Mouse (Mus musculus) heart, embryonic 15.5 days (tissue): Measurements from ENCODE around the gene Rcan3. TPM values are rescaled to one million over a fixed set of nuclear protein-coding genes. Genes with fewer than 3 reads are reported as not detected.

Experiments
- ATAC-seq: fragments of 200-750 bp; cut with Nextera tagmentation; replicated peaks from 2 replicates; pipeline ENCODE4 v1.8.0; 2017; ENCODE audit warnings: low read depth, moderate TSS enrichment; ENCODE audit not compliant: insufficient number of reproducible peaks, insufficient read depth, low FRiP score
- H3K27ac ChIP-seq: fragments of 300-500 bp; sonication (generic); 2 replicates; pipeline ENCODE4 v1.5.1; 2015; ENCODE audit warnings: mild to moderate bottlenecking, inconsistent platforms
- H3K27me3 ChIP-seq: fragments of 300-500 bp; sonication (generic); 2 replicates; pipeline ENCODE4 v1.6.1; 2015; ENCODE audit warnings: inconsistent platforms
- H3K36me3 ChIP-seq: fragments of 300-500 bp; sonication (generic); 2 replicates; pipeline ENCODE4 v1.6.1; 2015; ENCODE audit warnings: mild to moderate bottlenecking, inconsistent platforms
- H3K4me1 ChIP-seq: fragments of 300-500 bp; sonication (generic); replicated peaks from 2 replicates; pipeline ENCODE4 v1.6.1; 2015; ENCODE audit warnings: inconsistent platforms
- H3K4me2 ChIP-seq: fragments of 300-500 bp; sonication (generic); 2 replicates; pipeline ENCODE4 v1.6.1; 2015; ENCODE audit warnings: inconsistent platforms, mild to moderate bottlenecking, moderate library complexity
- H3K4me3 ChIP-seq: fragments of 300-500 bp; sonication (generic); 2 replicates; pipeline ENCODE4 v1.5.1; 2015; ENCODE audit warnings: mild to moderate bottlenecking, inconsistent platforms
- H3K9ac ChIP-seq: fragments of 300-500 bp; sonication (generic); 2 replicates; pipeline ENCODE4 v1.6.1; 2015; ENCODE audit warnings: mild to moderate bottlenecking, inconsistent platforms
- H3K9me3 ChIP-seq: fragments of 300-500 bp; sonication (generic); replicated peaks from 2 replicates; pipeline ENCODE4 v1.6.1; 2016; ENCODE audit warnings: inconsistent platforms
- WGBS: fragments of 180-500 bp; shearing (Covaris S2); methylation state at CpG from one replicate; pipeline ENCODE4 v1.1.7; 2015; ENCODE audit warnings: mixed read lengths; 5-methylcytosine and 5-hydroxymethylcytosine counted together
- polyA plus RNA-seq: library from polyadenylated mRNA; unstranded; fragments of >200 nt; fragmentation: Nextera tagmentation; extraction: Ambion mirVana; gene quantifications from 2 replicates; pipeline ENCODE4 v1.2.1, GENCODE M21; 2015

The Rcan3 gene
- polyA plus RNA-seq, result 8.6 and 10.3 TPM in 2 replicates

DNA sequence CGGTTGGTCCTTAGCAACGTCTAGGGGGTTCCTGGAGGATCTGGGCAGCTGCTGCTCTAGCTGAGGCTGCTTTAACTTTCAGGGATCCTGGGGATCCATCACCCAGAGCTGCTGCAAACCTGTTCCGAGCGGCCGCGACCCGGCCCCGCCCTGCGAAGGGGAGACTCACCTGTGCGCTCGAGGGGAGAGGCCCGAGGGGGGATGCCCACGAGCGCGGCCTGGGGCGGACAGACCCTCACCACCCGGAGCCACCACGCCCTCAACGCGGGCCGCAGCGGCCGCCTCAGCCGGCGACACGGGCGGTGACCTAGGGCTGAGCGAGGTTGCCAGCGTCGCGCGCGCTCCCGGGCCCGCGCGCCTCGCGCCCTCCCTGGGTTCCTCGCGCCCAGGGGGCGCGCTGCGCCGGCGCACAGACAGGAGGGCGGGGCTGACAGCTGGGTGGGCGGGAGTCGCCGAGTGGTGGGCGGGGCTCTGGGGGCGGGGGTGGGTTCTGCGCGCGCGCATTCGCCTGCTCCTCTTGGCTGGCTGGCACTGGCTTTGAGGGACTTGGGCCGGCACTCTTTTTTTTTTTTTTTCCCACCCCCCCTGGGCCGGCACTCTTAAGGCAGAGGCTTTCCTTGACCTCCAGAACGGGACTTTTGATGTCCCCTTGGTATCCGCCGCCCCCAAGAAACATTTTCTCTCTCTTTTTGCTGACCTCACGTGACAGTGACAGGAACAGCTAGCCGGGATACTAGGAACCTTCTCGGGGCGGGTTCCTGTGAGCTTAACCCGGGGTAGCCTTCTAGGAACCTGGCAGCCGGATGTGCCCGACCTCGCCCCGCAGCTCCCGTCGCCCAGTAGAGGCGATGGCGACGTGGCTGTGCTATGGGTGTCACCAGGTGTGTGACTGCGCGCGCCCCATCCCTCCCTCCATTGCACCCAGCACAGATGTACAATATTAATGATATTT is at the start of gene Rcan3:
Gene Rcan3 (minus strand): TSS at position 411 of the 952 bp plus-strand sequence.
- ATAC-seq, result peak; percentile 86
- H3K4me2 ChIP-seq, result peak within 1 kb of the TSS; percentile 98
- under 1% methylated on average over 59 of the region's 79 CpGs for WGBS
- H3K27ac ChIP-seq, result peak within 1 kb of the TSS; percentile 64
- H3K36me3 ChIP-seq, result no peaks in the 10 kb centered on the region
- peaks cover 8% of the 10 kb centered on the region for H3K4me1 ChIP-seq
- H3K4me3 ChIP-seq, result peak within 1 kb of the TSS; percentile 87
- no peaks in the 10 kb centered on the region for H3K9me3 ChIP-seq
- H3K27me3 ChIP-seq, result no peaks in the 10 kb centered on the region
- peak within 1 kb of the TSS; percentile 92 for H3K9ac ChIP-seq

DNA sequence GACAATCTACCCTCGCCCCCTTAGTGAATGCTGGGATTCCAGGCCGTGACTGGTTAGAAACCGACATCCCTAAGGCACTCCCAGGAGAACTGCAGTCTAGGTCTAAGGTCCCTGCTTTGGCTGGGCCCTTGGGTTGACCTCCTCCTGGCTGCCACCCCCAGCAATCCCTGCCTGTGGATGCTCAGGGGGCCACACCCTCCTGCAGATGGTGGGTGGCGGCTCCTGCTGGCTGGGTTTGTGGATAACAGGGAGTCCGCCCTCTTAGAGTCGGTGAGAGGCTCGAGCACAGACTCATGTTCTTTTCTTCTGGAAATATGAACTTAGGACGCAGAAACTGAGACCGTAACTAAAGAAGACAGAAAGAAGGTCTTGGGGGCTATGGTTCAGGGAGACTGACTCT is 46.7 kb upstream of the Rcan3 start:
- no peak for ATAC-seq
- Histone ChIP-seq H3K4me1 (0 out of 2 replicates have a peak, but pooled peaks cover 4% of the 10 kb centered on the region), H3K9me3 (no peaks in the 10 kb centered on the region), H3K27me3 (no peaks in the 10 kb centered on the region), H3K9ac (no peak overlapping the region), H3K27ac (no peak overlapping the region), H3K4me2 (no peak overlapping the region), H3K4me3 (no peak overlapping the region), H3K36me3 (no peaks in the 10 kb centered on the region)
- WGBS, result 77% methylated on average over 9 of the region's 9 CpGs

DNA sequence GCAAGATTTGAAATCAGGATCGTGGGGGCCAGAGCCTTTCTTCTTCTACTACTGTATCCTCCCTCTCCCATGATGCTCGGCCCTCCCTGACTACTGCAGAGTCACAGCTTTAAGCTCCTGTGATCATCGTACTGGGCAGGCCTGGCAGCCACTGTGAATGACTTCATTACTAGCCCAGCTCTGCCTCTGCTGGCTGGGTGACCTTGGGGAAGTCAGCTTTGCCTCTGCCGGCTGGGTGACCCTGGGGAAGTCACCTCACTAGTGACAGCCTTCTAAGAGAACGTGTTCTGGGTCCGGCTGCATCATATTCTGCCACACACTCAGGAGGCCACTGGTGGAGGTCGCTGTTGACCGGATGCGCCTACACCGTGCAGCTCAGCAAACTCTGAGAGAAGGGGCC is 44.2 kb upstream of the Rcan3 start:
- Histone ChIP-seq H3K9me3 (no peaks in the 10 kb centered on the region), H3K36me3 (no peaks in the 10 kb centered on the region), H3K4me3 (no peak overlapping the region), H3K9ac (no peak overlapping the region), H3K4me1 (no peaks in the 10 kb centered on the region), H3K27ac (no peak overlapping the region), H3K27me3 (no peaks in the 10 kb centered on the region), H3K4me2 (no peak overlapping the region)
- ATAC-seq, result no peak
- WGBS, result 82% methylated on average over 10 of the region's 10 CpGs

DNA sequence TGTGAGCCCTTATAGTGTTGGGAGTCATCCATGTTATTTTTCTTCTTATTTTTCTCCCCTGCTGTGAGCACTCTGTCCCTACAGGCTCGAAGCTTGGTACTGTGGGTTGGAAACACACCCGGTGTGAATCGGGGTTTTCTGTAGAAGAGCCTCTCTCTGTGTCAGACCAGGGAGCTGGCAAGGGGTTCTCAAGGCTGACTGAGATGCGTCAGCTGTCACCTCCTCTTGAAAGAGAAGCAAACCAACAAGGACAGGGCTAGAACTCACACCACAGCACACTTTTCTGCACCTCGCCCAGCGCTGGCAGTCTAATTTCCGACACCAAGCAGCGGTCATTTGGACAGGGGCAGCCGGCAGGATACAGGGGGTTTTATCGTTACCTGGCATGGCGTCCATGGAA is 29.8 kb upstream of the Rcan3 start:
- ATAC-seq, result no peak
- Histone ChIP-seq H3K36me3 (0 out of 2 replicates have a peak, but pooled peaks cover 2% of the 10 kb centered on the region), H3K27me3 (no peaks in the 10 kb centered on the region)

DNA sequence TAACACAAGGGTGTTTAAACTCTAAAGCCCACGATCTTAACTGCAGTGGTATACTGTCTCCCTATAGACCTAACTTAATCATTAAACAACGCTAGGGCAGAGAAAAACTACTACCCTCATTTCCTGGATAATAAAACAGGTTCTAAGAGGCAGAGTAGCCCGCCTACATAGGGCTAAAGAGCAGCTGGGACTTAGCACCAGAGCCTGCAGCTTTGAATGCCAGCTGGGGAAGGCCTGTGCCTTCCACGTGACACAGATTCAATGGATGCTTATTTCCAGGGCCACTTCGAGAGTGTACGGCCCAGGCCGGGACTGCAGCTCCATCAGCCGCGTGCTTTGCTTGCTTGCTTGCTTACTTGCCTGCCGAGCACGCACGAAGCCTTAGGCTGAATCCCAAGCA is 19.9 kb upstream of the Rcan3 start:
- Histone ChIP-seq H3K9me3 (no peaks in the 10 kb centered on the region), H3K27ac (no peak overlapping the region), H3K4me2 (no peak overlapping the region), H3K9ac (no peak overlapping the region), H3K36me3 (no peaks in the 10 kb centered on the region), H3K4me3 (no peak overlapping the region), H3K27me3 (no peaks in the 10 kb centered on the region), H3K4me1 (peaks cover 18% of the 10 kb centered on the region)
- 76% methylated on average over 12 of the region's 12 CpGs for WGBS
- ATAC-seq, result no peak

More for the DNA sequence above, 29.8 kb upstream of the Rcan3 start:
- Histone ChIP-seq H3K9ac (no peak overlapping the region), H3K9me3 (no peaks in the 10 kb centered on the region), H3K4me3 (no peak overlapping the region), H3K27ac (no peak overlapping the region), H3K4me1 (no peaks in the 10 kb centered on the region), H3K4me2 (no peak overlapping the region)
- 80% methylated on average over 11 of the region's 11 CpGs for WGBS

GRCm38 (mm10) chr4:135453164-135453563 is 19.5 kb upstream of the Rcan3 start:
- peaks cover 18% of the 10 kb centered on the region for H3K4me1 ChIP-seq
- no peaks in the 10 kb centered on the region for H3K27me3 ChIP-seq
- H3K4me2 ChIP-seq, result no peak overlapping the region
- H3K9me3 ChIP-seq, result no peaks in the 10 kb centered on the region
- WGBS, result 60% methylated on average over 6 of the region's 6 CpGs
- no peak for ATAC-seq
- no peak overlapping the region for H3K4me3 ChIP-seq
- H3K9ac ChIP-seq, result no peak overlapping the region
- H3K36me3 ChIP-seq, result no peaks in the 10 kb centered on the region
- no peak overlapping the region for H3K27ac ChIP-seq

DNA sequence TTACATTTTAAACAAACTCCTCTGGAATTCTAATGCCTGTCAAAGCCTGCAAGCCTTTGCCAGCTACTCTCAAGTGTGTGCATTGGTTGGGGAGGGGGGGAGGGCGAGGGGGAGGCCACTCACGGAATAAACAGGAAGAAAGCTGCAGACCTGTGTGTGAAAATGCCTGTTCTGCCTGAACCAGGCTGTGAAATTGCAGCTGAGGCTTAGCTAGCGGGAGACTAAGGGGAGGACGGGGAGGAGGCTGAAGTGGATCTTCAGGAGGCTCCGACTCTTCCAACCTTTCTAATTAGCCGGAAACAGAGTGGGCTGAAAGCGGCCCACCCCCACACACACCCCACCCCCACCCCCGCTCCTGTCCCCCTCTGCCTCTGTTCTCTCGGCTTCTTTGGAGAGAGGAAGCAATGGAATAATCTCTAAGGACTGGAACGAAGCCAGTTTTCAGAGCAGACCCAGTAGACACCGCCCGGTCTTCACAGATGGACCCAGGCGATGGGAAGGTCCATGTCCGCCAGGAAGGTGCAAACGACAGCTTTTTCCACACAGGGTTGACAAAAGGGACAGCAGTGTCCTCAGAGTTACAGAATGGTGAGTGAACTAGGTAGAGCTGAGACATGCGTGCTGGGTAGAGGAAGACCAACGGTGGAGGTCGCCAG is 17.8 kb upstream of the Rcan3 start:
- peaks cover 18% of the 10 kb centered on the region for H3K4me1 ChIP-seq
- no peak overlapping the region for H3K9ac ChIP-seq
- H3K4me2 ChIP-seq, result peak overlapping the region; percentile 47
- no peaks in the 10 kb centered on the region for H3K36me3 ChIP-seq
- H3K4me3 ChIP-seq, result peak overlapping the region; percentile 6; the same call in 1 of the 2 replicates
- peak overlapping the region; percentile 29; the same call in 1 of the 2 replicates for H3K27ac ChIP-seq
- no peaks in the 10 kb centered on the region for H3K27me3 ChIP-seq
- H3K9me3 ChIP-seq, result no peaks in the 10 kb centered on the region
- ATAC-seq, result 0 out of 2 replicates have a peak, but pooled peaks have one; percentile 22
- WGBS, result 36% methylated on average over 18 of the region's 18 CpGs

DNA sequence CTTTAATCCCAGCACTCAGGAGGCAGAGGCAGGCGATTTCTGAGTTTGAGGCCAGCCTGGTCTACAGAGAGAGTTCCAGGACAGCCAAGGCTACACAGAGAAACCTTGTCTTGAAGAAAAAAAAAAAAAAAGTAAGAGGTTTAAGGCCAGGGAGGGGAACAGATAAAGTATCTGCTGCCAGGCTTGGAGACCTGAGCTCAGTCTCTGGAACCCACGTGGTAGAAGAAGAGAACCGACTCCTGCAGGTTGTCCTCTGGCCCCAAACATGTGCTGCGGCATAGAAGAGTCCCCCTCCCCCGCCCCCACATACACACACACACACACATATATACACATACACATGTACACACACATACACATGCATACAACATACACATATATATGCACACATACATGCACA is 8.8 kb upstream of the Rcan3 start:
- H3K27me3 ChIP-seq, result no peaks in the 10 kb centered on the region
- H3K9me3 ChIP-seq, result no peaks in the 10 kb centered on the region
- 65% methylated on average over 5 of the region's 5 CpGs for WGBS
- H3K4me3 ChIP-seq, result no peak overlapping the region
- no peak for ATAC-seq
- no peak overlapping the region for H3K9ac ChIP-seq
- peaks cover 7% of the 10 kb centered on the region for H3K4me1 ChIP-seq
- H3K27ac ChIP-seq, result no peak overlapping the region
- H3K36me3 ChIP-seq, result no peaks in the 10 kb centered on the region
- no peak overlapping the region for H3K4me2 ChIP-seq

- ATAC-seq, result no peak
Measured at GRCm38 (mm10) chr4:135439904-135440522, 6.4 kb upstream of the Rcan3 start.

GRCm38 (mm10) chr4:135439188-135439647 is 5.6 kb upstream of the Rcan3 start:
- no peaks in the 10 kb centered on the region for H3K27me3 ChIP-seq
- no peaks in the 10 kb centered on the region for H3K36me3 ChIP-seq
- WGBS, result 4% methylated on average over 15 of the region's 15 CpGs
- ATAC-seq, result peak; percentile 82
- H3K4me2 ChIP-seq, result peak overlapping the region; percentile 47
- H3K4me3 ChIP-seq, result peak overlapping the region; percentile 7
- H3K9me3 ChIP-seq, result no peaks in the 10 kb centered on the region
- H3K4me1 ChIP-seq, result peaks cover 10% of the 10 kb centered on the region
- H3K27ac ChIP-seq, result peak overlapping the region; percentile 29
- no peak overlapping the region for H3K9ac ChIP-seq

More at GRCm38 (mm10) chr4:135439904-135440522, 6.4 kb upstream of the Rcan3 start:
- Histone ChIP-seq H3K4me1 (peaks cover 7% of the 10 kb centered on the region), H3K4me2 (no peak overlapping the region), H3K27ac (0 out of 2 replicates have a peak overlapping the region, but pooled peaks have one; percentile 29), H3K27me3 (no peaks in the 10 kb centered on the region), H3K9me3 (no peaks in the 10 kb centered on the region), H3K9ac (no peak overlapping the region), H3K36me3 (no peaks in the 10 kb centered on the region), H3K4me3 (no peak overlapping the region)
- 25% methylated on average over 9 of the region's 9 CpGs for WGBS

- no peaks in the 10 kb centered on the region for H3K9me3 ChIP-seq
- no peak overlapping the region for H3K9ac ChIP-seq
- H3K27me3 ChIP-seq, result no peaks in the 10 kb centered on the region
- H3K4me2 ChIP-seq, result no peak overlapping the region
- ATAC-seq, result no peak
- no peaks in the 10 kb centered on the region for H3K36me3 ChIP-seq
- H3K27ac ChIP-seq, result no peak overlapping the region
- no peak overlapping the region for H3K4me3 ChIP-seq
- H3K4me1 ChIP-seq, result peaks cover 15% of the 10 kb centered on the region
Measured at GRCm38 (mm10) chr4:135437924-135438323, 4.3 kb upstream of the Rcan3 start.
